In genomic region chr19:57612179-57612472, GRCm38 (mm10) we compare ENCODE assay signal across 8 mouse cellular contexts. TPM values are rescaled to one million over a fixed set of nuclear protein-coding genes. Genes with fewer than 3 reads are reported as not detected.
DNase-seq lines count a peak whose midpoint lies in the region; ATAC-seq and TF ChIP-seq lines count a peak whose summit lies in the region.

No protein-coding gene starts in this region.

- TF ChIP-seq POLR2A in lung, adult 2 months (IDR thresholded peaks at IDR 0.05; ENCODE audit: borderline replicate concordance, extremely low read depth, low read depth, low read length), result no peak

- peaks cover 2% of the 10 kb centered on the region; the same call in 1 of the 2 replicates for H3K4me1 ChIP-seq in lung, adult 2 months (ENCODE audit: control insufficient read depth, insufficient read depth, low read length)
- 0 out of 2 replicates have a peak, but pooled peaks cover 17% of the 10 kb centered on the region for H3K4me1 ChIP-seq in embryonic facial prominence, embryonic 14.5 days (ENCODE audit: control insufficient read depth, insufficient read depth, low read length)
- H3K4me1 ChIP-seq in intestine, embryonic 14.5 days (replicated peaks; ENCODE audit: control insufficient read depth, insufficient read depth, low read length), result peaks cover 31% of the 10 kb centered on the region
- H3K4me1 ChIP-seq in neural tube, embryonic 13.5 days (replicated peaks), result peaks cover 34% of the 10 kb centered on the region

- intact Hi-C loops in left cerebral cortex, postnatal 36 days (cut with DNase I), result loop anchor here (5.0 kb wide), 2 partner anchors 65 to 125 kb away; no protein-coding TSS in a partner anchor

- peak; percentile 34 for DNase-seq in lung, adult 2 months
- DNase-seq in lung, postnatal 36 days, result no peak
- DNase-seq in embryonic facial prominence, embryonic 14.5 days (ENCODE audit: low spot score), result peak; percentile 32
- DNase-seq in intestine, embryonic 14.5 days (ENCODE audit: low spot score), result peak; percentile 63
- no peak for DNase-seq in embryo, embryonic 10.5 days (ENCODE audit: low spot score)
- no peak for DNase-seq in left cerebral cortex, postnatal 36 days (ENCODE audit: low spot score in 2 of 2)
- no peak for DNase-seq in c-Kit-positive CD71-positive TER-119-positive erythroid progenitor cells, embryonic 14.5 days (ENCODE audit: low spot score)

- H3K9ac ChIP-seq in embryonic facial prominence, embryonic 14.5 days (ENCODE audit: low read depth, low read length), result peak overlapping the region; percentile 92
- peak overlapping the region; percentile 89 for H3K9ac ChIP-seq in intestine, embryonic 14.5 days (ENCODE audit: low read length)
- peak overlapping the region; percentile 94 for H3K9ac ChIP-seq in neural tube, embryonic 13.5 days

- H3K27me3 ChIP-seq in embryonic facial prominence, embryonic 14.5 days (replicated peaks; ENCODE audit: control insufficient read depth, insufficient read depth, low read length), result no peaks in the 10 kb centered on the region
- H3K27me3 ChIP-seq in intestine, embryonic 14.5 days (replicated peaks; ENCODE audit: control insufficient read depth, insufficient read depth, low read length), result no peaks in the 10 kb centered on the region
- H3K27me3 ChIP-seq in neural tube, embryonic 13.5 days, result no peaks in the 10 kb centered on the region

- H3K36me3 ChIP-seq in embryonic facial prominence, embryonic 14.5 days (ENCODE audit: control insufficient read depth, insufficient read depth, low read length), result no peaks in the 10 kb centered on the region
- no peaks in the 10 kb centered on the region for H3K36me3 ChIP-seq in intestine, embryonic 14.5 days (ENCODE audit: control insufficient read depth, insufficient read depth, low read length)
- no peaks in the 10 kb centered on the region for H3K36me3 ChIP-seq in neural tube, embryonic 13.5 days

- peak overlapping the region; percentile 97 for H3K4me2 ChIP-seq in embryonic facial prominence, embryonic 14.5 days (ENCODE audit: low read depth, low read length)
- H3K4me2 ChIP-seq in intestine, embryonic 14.5 days (ENCODE audit: low read length), result peak overlapping the region; percentile 79
- peak overlapping the region; percentile 86 for H3K4me2 ChIP-seq in neural tube, embryonic 13.5 days

- no peak overlapping the region for H3K27ac ChIP-seq in embryonic facial prominence, embryonic 14.5 days (replicated peaks; ENCODE audit: low read depth, low read length)
- H3K27ac ChIP-seq in intestine, embryonic 14.5 days (ENCODE audit: low read depth), result peak overlapping the region; percentile 98
- no peak overlapping the region for H3K27ac ChIP-seq in neural tube, embryonic 13.5 days (replicated peaks)

- peak overlapping the region; percentile 83 for H3K4me3 ChIP-seq in lung, adult 2 months (replicated peaks; ENCODE audit: extremely low read depth, low read depth, low read length)
- H3K4me3 ChIP-seq in embryonic facial prominence, embryonic 14.5 days (ENCODE audit: low read depth, low read length), result peak overlapping the region; percentile 97
- peak overlapping the region; percentile 78 for H3K4me3 ChIP-seq in intestine, embryonic 14.5 days (ENCODE audit: low read depth, low read length)
- H3K4me3 ChIP-seq in neural tube, embryonic 13.5 days, result peak overlapping the region; percentile 90

- no peak for TF ChIP-seq CTCF in lung, adult 2 months (IDR thresholded peaks at IDR 0.05; ENCODE audit: insufficient read depth, low read length)

- no peaks in the 10 kb centered on the region for H3K9me3 ChIP-seq in embryonic facial prominence, embryonic 14.5 days (ENCODE audit: control insufficient read depth, low read length)
- no peaks in the 10 kb centered on the region for H3K9me3 ChIP-seq in intestine, embryonic 14.5 days (ENCODE audit: control insufficient read depth, low read length)
- H3K9me3 ChIP-seq in neural tube, embryonic 13.5 days, result no peaks in the 10 kb centered on the region

- WGBS in lung, adult 2 months, result 13% methylated on average over 2 of the region's 2 CpGs
- WGBS in embryonic facial prominence, embryonic 14.5 days, result 2% methylated on average over 2 of the region's 2 CpGs
- WGBS in intestine, embryonic 14.5 days, result 0% methylated on average over 2 of the region's 2 CpGs
- WGBS in neural tube, embryonic 13.5 days, result 13% methylated on average over 2 of the region's 2 CpGs

- ATAC-seq in embryonic facial prominence, embryonic 14.5 days (ENCODE audit: low read depth), result no peak
- no peak for ATAC-seq in intestine, embryonic 14.5 days (replicated peaks; ENCODE audit: low FRiP score, low TSS enrichment, low read depth)
- no peak for ATAC-seq in neural tube, embryonic 13.5 days (ENCODE audit: low read depth)

RNA-seq across cellular contexts. Expression of gene Atrnl1, which starts 1.3 kb away (rescaled TPM):
- 14.4 and 18.6 TPM in 2 replicates for polyA plus RNA-seq in lung, adult 2 months (2012; rRNA removed)
- polyA plus RNA-seq in embryonic facial prominence, embryonic 14.5 days (2014; fragmentation: Nextera tagmentation; extraction: Ambion mirVana), result 7.2 and 7.8 TPM in 2 replicates
- 7.4 and 9.3 TPM in 2 replicates for polyA plus RNA-seq in intestine, embryonic 14.5 days (2014; fragmentation: Nextera tagmentation; extraction: Ambion mirVana)
- 8.1 and 8.7 TPM in 2 replicates for polyA plus RNA-seq in neural tube, embryonic 13.5 days (2015; fragmentation: Nextera tagmentation; extraction: Ambion mirVana)
- total RNA-seq in left cerebral cortex, postnatal 36 days (2021), result 100 to 1,000 TPM; 102 to 104 TPM

Comparison
In these comparisons a context has a peak if more than half of its experiments do, and no peak if none do; other contexts are left out.
1. DNase-seq: peak in lung, adult 2 months (single experiment), embryonic facial prominence, embryonic 14.5 days (single experiment) and intestine, embryonic 14.5 days (single experiment); none in lung, postnatal 36 days (single experiment), embryo, embryonic 10.5 days (single experiment), left cerebral cortex, postnatal 36 days (0 of 2) and c-Kit-positive CD71-positive TER-119-positive erythroid progenitor cells, embryonic 14.5 days (single experiment).
2. Peak in every context shown above with its lines, with median percentiles within 50 percentile points of each other: H3K4me3 ChIP-seq, H3K4me2 ChIP-seq and H3K9ac ChIP-seq.